Mouse (Mus musculus): ENCODE data around the gene Rbl1. TPM values are rescaled to one million over a fixed set of nuclear protein-coding genes. Genes with fewer than 3 reads are reported as not detected.

Gene Rbl1
- polyA plus RNA-seq, 1 experiment: 0.59 TPM

DNA sequence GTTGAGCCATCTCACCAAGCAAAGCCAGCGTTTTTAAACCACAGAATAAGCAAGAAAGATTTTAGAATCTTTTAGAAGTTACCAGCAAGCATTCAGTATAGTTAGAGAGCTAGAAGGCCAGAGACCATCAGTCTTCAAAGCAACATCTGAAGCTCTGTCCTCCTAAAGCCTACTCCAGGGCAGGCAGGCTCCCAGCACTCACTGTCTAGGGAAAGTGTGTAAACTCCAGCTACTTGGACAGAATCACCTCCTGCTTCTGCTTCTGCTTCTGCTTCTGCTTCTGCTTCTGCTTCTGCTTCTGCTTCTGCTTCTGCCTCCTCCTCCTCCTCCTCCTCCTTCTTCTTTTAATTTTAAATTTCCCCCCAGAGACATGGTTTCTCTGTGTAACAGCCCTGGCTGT lies 48.3 kb downstream of the Rbl1 start:
- H3K36me3 ChIP-seq (ENCODE audit: control insufficient read depth): peaks cover 97% of the 10 kb centered on the region
- TF ChIP-seq GATA1 (IDR thresholded peaks at IDR 0.05; ENCODE audit: low read length) (no peak), TAL1 (IDR thresholded peaks at IDR 0.05; ENCODE audit: low read length) (no peak)
- no peaks in the 10 kb centered on the region for H3K27me3 ChIP-seq (ENCODE audit: control insufficient read depth)
- H3K4me1 ChIP-seq (ENCODE audit: control insufficient read depth): no peaks in the 10 kb centered on the region
- H3K9me3 ChIP-seq (ENCODE audit: control insufficient read depth, low read length): no peaks in the 10 kb centered on the region
- no peak overlapping the region for H3K4me3 ChIP-seq (replicated peaks)

DNA sequence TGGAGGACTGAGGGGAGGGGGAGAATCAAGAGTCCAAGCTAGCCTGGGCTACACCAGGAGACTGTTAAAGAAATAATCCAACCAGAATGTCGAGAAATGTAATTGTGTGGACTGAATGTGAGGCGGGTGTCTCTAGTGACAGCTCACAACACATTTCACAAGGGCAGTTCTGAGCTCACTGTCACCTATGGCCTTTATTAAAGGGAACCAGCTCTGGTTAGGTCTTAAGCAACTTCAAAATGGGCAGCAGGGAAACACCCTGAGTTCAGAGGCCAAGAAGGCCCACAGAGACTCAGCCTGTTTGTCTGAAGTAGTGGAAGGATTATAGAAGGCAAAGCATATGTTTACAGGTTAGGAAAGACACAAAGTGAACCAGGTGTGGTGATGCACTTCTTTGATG lies 51.1 kb downstream of the Rbl1 start:
- Histone ChIP-seq H3K4me3 (replicated peaks) (no peak overlapping the region), H3K27me3 (ENCODE audit: control insufficient read depth) (no peaks in the 10 kb centered on the region), H3K36me3 (ENCODE audit: control insufficient read depth) (peaks cover 97% of the 10 kb centered on the region), H3K9me3 (ENCODE audit: control insufficient read depth, low read length) (no peaks in the 10 kb centered on the region), H3K4me1 (ENCODE audit: control insufficient read depth) (peaks cover 7% of the 10 kb centered on the region)
- TF ChIP-seq GATA1 (IDR thresholded peaks at IDR 0.05; ENCODE audit: low read length) (no peak), TAL1 (IDR thresholded peaks at IDR 0.05; ENCODE audit: low read length) (no peak)

GRCm38 (mm10) chr2:157148417-157148816 lies 55.9 kb downstream of the Rbl1 start:
- Histone ChIP-seq H3K9me3 (ENCODE audit: control insufficient read depth, low read length) (no peaks in the 10 kb centered on the region), H3K4me1 (ENCODE audit: control insufficient read depth) (peaks cover 7% of the 10 kb centered on the region), H3K36me3 (ENCODE audit: control insufficient read depth) (peaks cover 98% of the 10 kb centered on the region), H3K4me3 (replicated peaks) (no peak overlapping the region), H3K27me3 (ENCODE audit: control insufficient read depth) (no peaks in the 10 kb centered on the region)
- no peak for TF ChIP-seq GATA1 (IDR thresholded peaks at IDR 0.05; ENCODE audit: low read length)
- no peak for TF ChIP-seq TAL1 (IDR thresholded peaks at IDR 0.05; ENCODE audit: low read length)

- Histone ChIP-seq H3K4me3 (replicated peaks) (no peak overlapping the region), H3K4me1 (ENCODE audit: control insufficient read depth) (peaks cover 7% of the 10 kb centered on the region), H3K27me3 (ENCODE audit: control insufficient read depth) (no peaks in the 10 kb centered on the region), H3K9me3 (ENCODE audit: control insufficient read depth, low read length) (no peaks in the 10 kb centered on the region), H3K36me3 (ENCODE audit: control insufficient read depth) (peaks cover 94% of the 10 kb centered on the region)
- TF ChIP-seq GATA1 (IDR thresholded peaks at IDR 0.05; ENCODE audit: low read length) (no peak), TAL1 (IDR thresholded peaks at IDR 0.05; ENCODE audit: low read length) (no peak)
These were observed 56.8 kb downstream of the Rbl1 start for GRCm38 (mm10) chr2:157147397-157148020.

DNA sequence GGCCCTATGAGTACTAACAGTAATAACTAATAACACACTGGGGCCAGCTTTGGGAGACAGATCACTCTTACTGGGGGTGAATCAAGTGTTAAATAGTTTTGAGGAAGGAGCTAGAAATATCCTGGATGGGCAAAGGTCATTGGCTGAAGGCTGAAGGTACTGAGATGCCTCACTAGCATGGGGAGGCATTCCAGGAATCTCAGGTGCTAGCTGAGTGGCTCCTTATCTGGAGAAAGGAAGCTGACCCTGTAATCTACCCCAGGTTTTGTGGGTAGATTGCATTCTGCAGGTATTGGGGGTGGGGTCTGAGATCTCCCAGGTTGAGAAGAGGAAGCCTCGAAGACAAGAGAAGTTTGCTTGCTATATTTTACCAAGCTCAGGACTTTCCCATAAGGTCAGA lies 59.2 kb downstream of the Rbl1 start:
- no peaks in the 10 kb centered on the region for H3K9me3 ChIP-seq (ENCODE audit: control insufficient read depth, low read length)
- peaks cover 7% of the 10 kb centered on the region for H3K4me1 ChIP-seq (ENCODE audit: control insufficient read depth)
- no peaks in the 10 kb centered on the region for H3K27me3 ChIP-seq (ENCODE audit: control insufficient read depth)
- H3K36me3 ChIP-seq (ENCODE audit: control insufficient read depth): peaks cover 70% of the 10 kb centered on the region
- TF ChIP-seq TAL1 (IDR thresholded peaks at IDR 0.05; ENCODE audit: low read length) (no peak), GATA1 (IDR thresholded peaks at IDR 0.05; ENCODE audit: low read length) (no peak)
- no peak overlapping the region for H3K4me3 ChIP-seq (replicated peaks)

- TF ChIP-seq TAL1 (IDR thresholded peaks at IDR 0.05; ENCODE audit: low read length) (no peak), GATA1 (IDR thresholded peaks at IDR 0.05; ENCODE audit: low read length) (no peak)
- H3K9me3 ChIP-seq (ENCODE audit: control insufficient read depth, low read length): no peaks in the 10 kb centered on the region
- no peak overlapping the region for H3K4me3 ChIP-seq (replicated peaks)
- H3K4me1 ChIP-seq (ENCODE audit: control insufficient read depth): peaks cover 9% of the 10 kb centered on the region
- H3K36me3 ChIP-seq (ENCODE audit: control insufficient read depth): peaks cover 60% of the 10 kb centered on the region
- H3K27me3 ChIP-seq (ENCODE audit: control insufficient read depth): no peaks in the 10 kb centered on the region
These were observed 60.2 kb downstream of the Rbl1 start for GRCm38 (mm10) chr2:157144132-157144531.

DNA sequence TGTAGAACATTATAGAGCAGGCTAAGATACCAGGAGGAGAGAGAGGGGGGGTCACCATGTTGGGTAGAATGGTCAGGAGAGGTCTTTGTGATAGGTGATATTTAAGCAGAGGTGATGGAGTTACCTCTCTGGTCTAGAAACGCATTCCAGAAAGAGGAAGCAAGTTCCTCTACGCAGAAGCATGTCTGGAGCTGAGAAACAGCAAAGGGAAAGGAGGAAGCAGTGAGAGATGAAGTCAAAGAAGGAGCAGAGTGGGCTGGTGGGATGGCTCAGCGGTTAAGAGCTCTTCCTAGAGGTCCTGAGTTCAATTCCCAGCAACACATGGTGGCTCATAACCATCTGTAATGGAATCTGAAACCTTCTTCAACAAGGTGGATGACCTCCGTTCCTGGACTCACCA lies 62.4 kb downstream of the Rbl1 start:
- Histone ChIP-seq H3K4me3 (replicated peaks) (no peak overlapping the region), H3K27me3 (ENCODE audit: control insufficient read depth) (no peaks in the 10 kb centered on the region), H3K4me1 (ENCODE audit: control insufficient read depth) (peaks cover 16% of the 10 kb centered on the region), H3K36me3 (ENCODE audit: control insufficient read depth) (peaks cover 38% of the 10 kb centered on the region), H3K9me3 (ENCODE audit: control insufficient read depth, low read length) (no peaks in the 10 kb centered on the region)
- TF ChIP-seq TAL1 (IDR thresholded peaks at IDR 0.05; ENCODE audit: low read length): no peak
- TF ChIP-seq GATA1 (IDR thresholded peaks at IDR 0.05; ENCODE audit: low read length): no peak

DNA sequence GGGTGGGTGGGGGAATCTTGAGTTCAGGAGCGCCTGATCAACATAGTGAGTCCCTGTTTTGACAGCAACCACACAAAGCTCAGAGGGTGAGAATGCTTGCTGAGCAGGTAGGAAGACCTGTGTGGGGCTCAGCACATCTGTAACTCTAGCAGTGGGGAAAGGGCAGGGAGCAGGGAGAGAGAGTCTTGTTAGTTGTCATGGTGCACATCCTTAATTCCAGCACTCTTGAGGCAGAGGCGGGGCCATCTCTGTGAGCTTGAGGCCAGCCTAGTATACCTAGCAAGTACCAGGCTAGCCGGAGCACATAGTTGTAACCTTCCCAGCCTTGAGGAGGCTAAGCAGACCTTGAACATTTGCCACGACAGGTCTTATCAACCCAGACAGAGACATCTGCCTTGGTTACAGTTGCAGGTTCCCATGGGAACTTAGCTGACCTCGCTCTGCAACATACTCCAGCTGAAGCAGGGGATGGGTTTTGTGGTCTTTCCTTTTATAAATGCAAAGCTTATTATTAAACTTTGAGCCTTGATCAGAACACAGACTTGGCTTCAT lies 65.0 kb downstream of the Rbl1 start:
- Histone ChIP-seq H3K36me3 (ENCODE audit: control insufficient read depth) (peaks cover 13% of the 10 kb centered on the region), H3K27me3 (ENCODE audit: control insufficient read depth) (no peaks in the 10 kb centered on the region), H3K9me3 (ENCODE audit: control insufficient read depth, low read length) (no peaks in the 10 kb centered on the region), H3K4me1 (ENCODE audit: control insufficient read depth) (peaks cover 37% of the 10 kb centered on the region), H3K4me3 (replicated peaks) (no peak overlapping the region)
- TF ChIP-seq GATA1 (IDR thresholded peaks at IDR 0.05; ENCODE audit: low read length) (no peak), TAL1 (IDR thresholded peaks at IDR 0.05; ENCODE audit: low read length) (no peak)

GRCm38 (mm10) chr2:157138808-157139207 lies 65.5 kb downstream of the Rbl1 start:
- peaks cover 43% of the 10 kb centered on the region for H3K4me1 ChIP-seq (ENCODE audit: control insufficient read depth)
- no peak for TF ChIP-seq TAL1 (IDR thresholded peaks at IDR 0.05; ENCODE audit: low read length)
- no peak for TF ChIP-seq GATA1 (IDR thresholded peaks at IDR 0.05; ENCODE audit: low read length)

More at GRCm38 (mm10) chr2:157138808-157139207, 65.5 kb downstream of the Rbl1 start:
- Histone ChIP-seq H3K27me3 (ENCODE audit: control insufficient read depth) (no peaks in the 10 kb centered on the region), H3K4me3 (replicated peaks) (no peak overlapping the region), H3K36me3 (ENCODE audit: control insufficient read depth) (peaks cover 7% of the 10 kb centered on the region), H3K9me3 (ENCODE audit: control insufficient read depth, low read length) (no peaks in the 10 kb centered on the region)
